Mouse (Mus musculus): ENCODE results near the gene Cyp4a10. TPM values are rescaled to one million over a fixed set of nuclear protein-coding genes. Genes with fewer than 3 reads are reported as not detected.
"Not testable (repeated sequence)": the region's sequence is repeated elsewhere in the genome, so short reads cannot be mapped to it uniquely, and the experiment has no call there.

Cyp4a10 gene
- not detected in 2 replicates for polyA plus RNA-seq (2015; fragmentation: Nextera tagmentation; extraction: Ambion mirVana)

GRCm38 (mm10) chr4:115518000-115518399 lies at the start of gene Cyp4a10:
Gene Cyp4a10, plus strand, starts transcription at chr4:115518264.
- not testable (repeated sequence) for H3K4me2 ChIP-seq (ENCODE audit: low read depth, low read length); H3K36me3 ChIP-seq (ENCODE audit: control insufficient read depth, insufficient read depth, low read length); H3K4me3 ChIP-seq (ENCODE audit: low read length); H3K27ac ChIP-seq (ENCODE audit: low read length); H3K27me3 ChIP-seq (ENCODE audit: control insufficient read depth, insufficient read depth, low read depth, low read length); H3K4me1 ChIP-seq (replicated peaks; ENCODE audit: control insufficient read depth, insufficient read depth, low read length); H3K9me3 ChIP-seq (ENCODE audit: control insufficient read depth, low read length); ATAC-seq (ENCODE audit: low read depth); H3K9ac ChIP-seq (ENCODE audit: low read length)
- WGBS: 87% methylated on average over 5 of the region's 5 CpGs

- H3K9me3 ChIP-seq (ENCODE audit: control insufficient read depth, low read length); H3K27me3 ChIP-seq (ENCODE audit: control insufficient read depth, insufficient read depth, low read depth, low read length); H3K27ac ChIP-seq (ENCODE audit: low read length); H3K4me1 ChIP-seq (replicated peaks; ENCODE audit: control insufficient read depth, insufficient read depth, low read length); H3K36me3 ChIP-seq (ENCODE audit: control insufficient read depth, insufficient read depth, low read length); H3K9ac ChIP-seq (ENCODE audit: low read length); H3K4me2 ChIP-seq (ENCODE audit: low read depth, low read length); H3K4me3 ChIP-seq (ENCODE audit: low read length); ATAC-seq (ENCODE audit: low read depth): not testable (repeated sequence)
- WGBS: 86% methylated on average over 3 of the region's 3 CpGs
These were observed 44.5 kb upstream of the Cyp4a10 start for GRCm38 (mm10) chr4:115473585-115473984.

GRCm38 (mm10) chr4:115476051-115476450 lies 42.0 kb upstream of the Cyp4a10 start:
- not testable (repeated sequence) for H3K4me2 ChIP-seq (ENCODE audit: low read depth, low read length); H3K27me3 ChIP-seq (ENCODE audit: control insufficient read depth, insufficient read depth, low read depth, low read length); H3K27ac ChIP-seq (ENCODE audit: low read length); H3K36me3 ChIP-seq (ENCODE audit: control insufficient read depth, insufficient read depth, low read length); H3K9me3 ChIP-seq (ENCODE audit: control insufficient read depth, low read length); H3K9ac ChIP-seq (ENCODE audit: low read length); H3K4me1 ChIP-seq (replicated peaks; ENCODE audit: control insufficient read depth, insufficient read depth, low read length); ATAC-seq (ENCODE audit: low read depth); H3K4me3 ChIP-seq (ENCODE audit: low read length)

GRCm38 (mm10) chr4:115481006-115481652 lies 36.9 kb upstream of the Cyp4a10 start:
- Histone ChIP-seq H3K27me3 (ENCODE audit: control insufficient read depth, insufficient read depth, low read depth, low read length) (no peaks in the 10 kb centered on the region), H3K27ac (ENCODE audit: low read length) (no peak overlapping the region), H3K36me3 (ENCODE audit: control insufficient read depth, insufficient read depth, low read length) (no peaks in the 10 kb centered on the region), H3K4me1 (replicated peaks; ENCODE audit: control insufficient read depth, insufficient read depth, low read length) (no peaks in the 10 kb centered on the region), H3K9ac (ENCODE audit: low read length) (no peak overlapping the region), H3K4me2 (ENCODE audit: low read depth, low read length) (no peak overlapping the region), H3K9me3 (ENCODE audit: control insufficient read depth, low read length) (no peaks in the 10 kb centered on the region), H3K4me3 (ENCODE audit: low read length) (no peak overlapping the region)
- ATAC-seq (ENCODE audit: low read depth): no peak
- WGBS: 62% methylated on average over 6 of the region's 6 CpGs

GRCm38 (mm10) chr4:115496001-115496400 lies 22.1 kb upstream of the Cyp4a10 start, which contains the start of gene Cyp4a14:
Gene Cyp4a14, minus strand, starts transcription at chr4:115496142.
- no peak within 1 kb of the TSS for H3K9ac ChIP-seq (ENCODE audit: low read length)
- H3K36me3 ChIP-seq (ENCODE audit: control insufficient read depth, insufficient read depth, low read length): no peaks in the 10 kb centered on the region
- no peak within 1 kb of the TSS for H3K4me2 ChIP-seq (ENCODE audit: low read depth, low read length)
- H3K4me1 ChIP-seq (replicated peaks; ENCODE audit: control insufficient read depth, insufficient read depth, low read length): no peaks in the 10 kb centered on the region
- H3K9me3 ChIP-seq (ENCODE audit: control insufficient read depth, low read length): no peaks in the 10 kb centered on the region
- H3K27ac ChIP-seq (ENCODE audit: low read length): no peak within 1 kb of the TSS
- ATAC-seq (ENCODE audit: low read depth): no peak
- no peaks in the 10 kb centered on the region for H3K27me3 ChIP-seq (ENCODE audit: control insufficient read depth, insufficient read depth, low read depth, low read length)
- 80% methylated on average over 1 of the region's 1 CpGs for WGBS
- no peak within 1 kb of the TSS for H3K4me3 ChIP-seq (ENCODE audit: low read length)

GRCm38 (mm10) chr4:115497466-115497865 lies 20.6 kb upstream of the Cyp4a10 start:
- Histone ChIP-seq H3K36me3 (ENCODE audit: control insufficient read depth, insufficient read depth, low read length) (no peaks in the 10 kb centered on the region), H3K27ac (ENCODE audit: low read length) (no peak overlapping the region), H3K4me3 (ENCODE audit: low read length) (no peak overlapping the region), H3K4me1 (replicated peaks; ENCODE audit: control insufficient read depth, insufficient read depth, low read length) (no peaks in the 10 kb centered on the region), H3K9ac (ENCODE audit: low read length) (no peak overlapping the region), H3K9me3 (ENCODE audit: control insufficient read depth, low read length) (no peaks in the 10 kb centered on the region), H3K27me3 (ENCODE audit: control insufficient read depth, insufficient read depth, low read depth, low read length) (no peaks in the 10 kb centered on the region), H3K4me2 (ENCODE audit: low read depth, low read length) (no peak overlapping the region)
- no peak for ATAC-seq (ENCODE audit: low read depth)
- 54% methylated on average over 3 of the region's 3 CpGs for WGBS

- H3K27me3 ChIP-seq (ENCODE audit: control insufficient read depth, insufficient read depth, low read depth, low read length); H3K9me3 ChIP-seq (ENCODE audit: control insufficient read depth, low read length); H3K4me3 ChIP-seq (ENCODE audit: low read length); H3K4me1 ChIP-seq (replicated peaks; ENCODE audit: control insufficient read depth, insufficient read depth, low read length); H3K27ac ChIP-seq (ENCODE audit: low read length); H3K9ac ChIP-seq (ENCODE audit: low read length); H3K4me2 ChIP-seq (ENCODE audit: low read depth, low read length); ATAC-seq (ENCODE audit: low read depth); H3K36me3 ChIP-seq (ENCODE audit: control insufficient read depth, insufficient read depth, low read length): not testable (repeated sequence)
These were observed 4.1 kb upstream of the Cyp4a10 start for GRCm38 (mm10) chr4:115513964-115514363.

GRCm38 (mm10) chr4:115519444-115519843 lies 1.4 kb downstream of the Cyp4a10 start:
- WGBS: 52% methylated on average over 4 of the region's 4 CpGs
- no peak for ATAC-seq (ENCODE audit: low read depth)
- H3K9me3 ChIP-seq (ENCODE audit: control insufficient read depth, low read length): no peaks in the 10 kb centered on the region
- H3K4me3 ChIP-seq (ENCODE audit: low read length): no peak overlapping the region
- no peaks in the 10 kb centered on the region for H3K27me3 ChIP-seq (ENCODE audit: control insufficient read depth, insufficient read depth, low read depth, low read length)
- H3K4me2 ChIP-seq (ENCODE audit: low read depth, low read length): no peak overlapping the region
- H3K36me3 ChIP-seq (ENCODE audit: control insufficient read depth, insufficient read depth, low read length): no peaks in the 10 kb centered on the region
- H3K27ac ChIP-seq (ENCODE audit: low read length): no peak overlapping the region
- H3K4me1 ChIP-seq (replicated peaks; ENCODE audit: control insufficient read depth, insufficient read depth, low read length): no peaks in the 10 kb centered on the region
- no peak overlapping the region for H3K9ac ChIP-seq (ENCODE audit: low read length)

- H3K4me3 ChIP-seq (ENCODE audit: low read length): no peak overlapping the region
- WGBS: 90% methylated on average over 2 of the region's 2 CpGs
- no peaks in the 10 kb centered on the region for H3K27me3 ChIP-seq (ENCODE audit: control insufficient read depth, insufficient read depth, low read depth, low read length)
- H3K36me3 ChIP-seq (ENCODE audit: control insufficient read depth, insufficient read depth, low read length): no peaks in the 10 kb centered on the region
- no peak overlapping the region for H3K27ac ChIP-seq (ENCODE audit: low read length)
- ATAC-seq (ENCODE audit: low read depth): no peak
- H3K4me1 ChIP-seq (replicated peaks; ENCODE audit: control insufficient read depth, insufficient read depth, low read length): no peaks in the 10 kb centered on the region
- H3K9me3 ChIP-seq (ENCODE audit: control insufficient read depth, low read length): no peaks in the 10 kb centered on the region
- no peak overlapping the region for H3K4me2 ChIP-seq (ENCODE audit: low read depth, low read length)
- H3K9ac ChIP-seq (ENCODE audit: low read length): no peak overlapping the region
These were observed 3.7 kb downstream of the Cyp4a10 start for GRCm38 (mm10) chr4:115521766-115522165.

GRCm38 (mm10) chr4:115545101-115545500 lies 27.0 kb downstream of the Cyp4a10 start:
- Histone ChIP-seq H3K36me3 (ENCODE audit: control insufficient read depth, insufficient read depth, low read length) (no peaks in the 10 kb centered on the region), H3K9ac (ENCODE audit: low read length) (no peak overlapping the region), H3K27me3 (ENCODE audit: control insufficient read depth, insufficient read depth, low read depth, low read length) (no peaks in the 10 kb centered on the region), H3K4me1 (replicated peaks; ENCODE audit: control insufficient read depth, insufficient read depth, low read length) (no peaks in the 10 kb centered on the region), H3K27ac (ENCODE audit: low read length) (no peak overlapping the region), H3K4me2 (ENCODE audit: low read depth, low read length) (no peak overlapping the region), H3K4me3 (ENCODE audit: low read length) (no peak overlapping the region), H3K9me3 (ENCODE audit: control insufficient read depth, low read length) (no peaks in the 10 kb centered on the region)
- WGBS: 32% methylated on average over 1 of the region's 1 CpGs
- ATAC-seq (ENCODE audit: low read depth): no peak

All from lung, embryonic 16.5 days (tissue).